Mouse (Mus musculus) gastrocnemius, postnatal 4 days (tissue): ENCODE data around the gene Retnlb. TPM values are rescaled to one million over a fixed set of nuclear protein-coding genes. Genes with fewer than 3 reads are reported as not detected.

Experiments used
- total RNA-seq, 2 experiments: library from RNA; stranded (reverse); gene quantifications; 2 replicates each; pipeline ENCODE4 v1.2.3; 2021

Gene Retnlb
- total RNA-seq, 2 experiments from 2014 or later, result not detected

Other genes with a start within 250 kb of the Retnlb start
- not detected for gene Trat1, start 44.8 kb upstream of the Retnlb start, total RNA-seq
- gene Retnla, start 25.7 kb downstream of the Retnlb start, total RNA-seq, result not detected
- under 1 TPM in 1 of 2 experiments, not detected in 1; 0.98 TPM for gene Retnlg, start 55.8 kb downstream of the Retnlb start, total RNA-seq
- 10 to 100 TPM; 13.8 to 18.7 TPM for gene Dzip3, start 177.3 kb downstream of the Retnlb start, total RNA-seq
- gene Cip2a, start 177.3 kb downstream of the Retnlb start, total RNA-seq, result 10 to 100 TPM; 10.8 to 12.2 TPM
- not detected for gene Myh15, start 240.6 kb downstream of the Retnlb start, total RNA-seq